Mouse (Mus musculus): ENCODE results near the gene Olfr1177-ps.

Gene Olfr1177-ps

GRCm38 (mm10) chr2:88346392-88346791 is at the start of gene Olfr1177-ps:
TSS of gene Olfr1177-ps (minus strand) at chr2:88346492.
- no peak for DNase-seq (ENCODE audit: low spot score in 2 of 2)

GRCm38 (mm10) chr2:88386762-88387161 is 40.5 kb upstream of the Olfr1177-ps start, which contains the start of gene Olfr1178:
TSS of gene Olfr1178 (plus strand) at chr2:88387062.
- DNase-seq (ENCODE audit: low spot score in 2 of 2): no peak

GRCm38 (mm10) chr2:88356304-88356703 is 10.0 kb upstream of the Olfr1177-ps start:
- no peak for DNase-seq (ENCODE audit: low spot score in 2 of 2)

- no peak for DNase-seq (ENCODE audit: low spot score in 2 of 2)
These were observed 9.9 kb downstream of the Olfr1177-ps start, which contains the start of gene Olfr1176 for GRCm38 (mm10) chr2:88336421-88336820. TSS of gene Olfr1176 (plus strand) at chr2:88336721.

GRCm38 (mm10) chr2:88327115-88327514 is 19.2 kb downstream of the Olfr1177-ps start, which contains the start of gene Olfr1175-ps:
TSS of gene Olfr1175-ps (minus strand) at chr2:88327215.
- no peak for DNase-seq (ENCODE audit: low spot score in 2 of 2)

GRCm38 (mm10) chr2:88315035-88315434 is 31.3 kb downstream of the Olfr1177-ps start, which contains the start of gene Olfr1174-ps:
TSS of gene Olfr1174-ps (minus strand) at chr2:88315135.
- no peak for DNase-seq (ENCODE audit: low spot score in 2 of 2)

All from urinary bladder, adult 18-20 months (tissue).